Mouse (Mus musculus) intestine, embryonic 16.5 days (tissue): ENCODE measurements at regions not wholly inside any gene's neighbourhood (a gene's known extent, or its start where the extent isn't known, plus 50 kb on each side); places are given as distances from the start of the nearest gene placed in this dataset.

Experiments used
- ATAC-seq: fragments of 200-750 bp; cut with Nextera tagmentation; 2 replicates; pipeline ENCODE4 v1.8.0; 2017; ENCODE audit warnings: moderate TSS enrichment, moderate library complexity
- H3K27ac ChIP-seq: fragments of 300-500 bp; sonication (generic); 2 replicates; pipeline ENCODE4 v1.5.1; 2014; ENCODE audit warnings: mild to moderate bottlenecking, low read length
- H3K27me3 ChIP-seq: fragments of 300-500 bp; sonication (generic); replicated peaks from 2 replicates; pipeline ENCODE4 v1.6.1; 2014; ENCODE audit warnings: low read length, control low read depth, mixed read lengths; ENCODE audit not compliant: control insufficient read depth, insufficient read depth
- H3K36me3 ChIP-seq: fragments of 300-500 bp; sonication (generic); 2 replicates; pipeline ENCODE4 v1.6.1; 2014; ENCODE audit warnings: low read length, control low read depth; ENCODE audit not compliant: control insufficient read depth, insufficient read depth
- H3K4me1 ChIP-seq: fragments of 300-500 bp; sonication (generic); 2 replicates; pipeline ENCODE4 v1.6.1; 2014; ENCODE audit warnings: low read length, control low read depth, mixed read lengths; ENCODE audit not compliant: control insufficient read depth, insufficient read depth
- H3K4me2 ChIP-seq: fragments of 300-500 bp; sonication (generic); 2 replicates; pipeline ENCODE4 v1.6.1; 2014; ENCODE audit warnings: low read depth, low read length, control low read depth
- H3K4me3 ChIP-seq: fragments of 300-500 bp; sonication (generic); 2 replicates; pipeline ENCODE4 v1.5.1; 2014; ENCODE audit warnings: mild to moderate bottlenecking, low read length
- H3K9ac ChIP-seq: fragments of 300-500 bp; sonication (generic); 2 replicates; pipeline ENCODE4 v1.6.1; 2014; ENCODE audit warnings: low read depth, low read length
- H3K9me3 ChIP-seq: fragments of 300-500 bp; sonication (generic); 2 replicates; pipeline ENCODE4 v1.6.1; 2016; ENCODE audit warnings: low read length, control low read depth; ENCODE audit not compliant: control insufficient read depth
- WGBS: fragments of 180-500 bp; shearing (Covaris S2); extraction: QIAGEN DNeasy Blood & Tissue Kit; methylation state at CpG from one replicate; pipeline ENCODE4 v1.1.7; 2014; 5-methylcytosine and 5-hydroxymethylcytosine counted together

DNA sequence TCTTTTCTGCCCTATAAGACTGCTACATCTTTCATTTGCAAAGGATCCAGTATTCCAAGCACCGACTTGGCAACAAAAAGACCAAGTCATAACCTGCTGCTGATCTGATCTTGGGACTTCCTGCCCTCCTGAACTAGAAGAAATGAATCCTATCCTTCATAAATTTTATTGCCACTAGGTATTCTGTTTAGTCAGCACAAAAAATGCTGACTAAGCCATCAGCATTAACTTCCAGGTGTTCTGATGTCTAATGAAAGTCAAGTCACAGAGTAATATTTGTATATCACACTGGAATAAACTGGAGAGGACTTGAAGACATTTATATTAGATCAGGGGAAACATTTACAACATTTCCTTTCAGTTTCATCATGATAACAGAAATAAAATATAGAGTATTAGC lies 371.2 kb upstream of the Hnrnpa3 start:
- no peak for ATAC-seq
- WGBS: 83% methylated on average over 1 of the region's 1 CpGs
- H3K4me3 ChIP-seq: no peak overlapping the region
- no peak overlapping the region for H3K4me2 ChIP-seq
- H3K9me3 ChIP-seq: no peaks in the 10 kb centered on the region
- no peaks in the 10 kb centered on the region for H3K27me3 ChIP-seq
- no peak overlapping the region for H3K9ac ChIP-seq
- no peaks in the 10 kb centered on the region for H3K4me1 ChIP-seq
- no peaks in the 10 kb centered on the region for H3K36me3 ChIP-seq
- H3K27ac ChIP-seq: no peak overlapping the region

- no peak for ATAC-seq
- H3K4me3 ChIP-seq: no peak overlapping the region
Observed at GRCm38 (mm10) chr2:75291674-75292073, 367.4 kb upstream of the Hnrnpa3 start.

GRCm38 (mm10) chr2:75306821-75307220 lies 352.2 kb upstream of the Hnrnpa3 start:
- no peaks in the 10 kb centered on the region; the same call in 1 of the 2 replicates for H3K27me3 ChIP-seq
- H3K4me3 ChIP-seq: no peak overlapping the region
- H3K9ac ChIP-seq: no peak overlapping the region
- WGBS: 73% methylated on average over 3 of the region's 3 CpGs
- ATAC-seq: no peak
- H3K4me1 ChIP-seq: no peaks in the 10 kb centered on the region
- H3K9me3 ChIP-seq: no peaks in the 10 kb centered on the region
- no peak overlapping the region for H3K27ac ChIP-seq
- H3K4me2 ChIP-seq: no peak overlapping the region
- no peaks in the 10 kb centered on the region for H3K36me3 ChIP-seq

More at GRCm38 (mm10) chr2:75291674-75292073, 367.4 kb upstream of the Hnrnpa3 start:
- 83% methylated on average over 2 of the region's 2 CpGs for WGBS
- Histone ChIP-seq H3K27me3 (no peaks in the 10 kb centered on the region), H3K36me3 (no peaks in the 10 kb centered on the region), H3K4me2 (no peak overlapping the region), H3K9me3 (no peaks in the 10 kb centered on the region), H3K4me1 (no peaks in the 10 kb centered on the region), H3K9ac (no peak overlapping the region), H3K27ac (no peak overlapping the region)

- no peaks in the 10 kb centered on the region; the same call in 1 of the 2 replicates for H3K27me3 ChIP-seq
- H3K9me3 ChIP-seq: no peaks in the 10 kb centered on the region
- no peaks in the 10 kb centered on the region for H3K36me3 ChIP-seq
- WGBS: 67% methylated on average over 4 of the region's 4 CpGs
- no peak overlapping the region for H3K9ac ChIP-seq
- H3K27ac ChIP-seq: no peak overlapping the region
- ATAC-seq: no peak
- H3K4me1 ChIP-seq: no peaks in the 10 kb centered on the region
- no peak overlapping the region for H3K4me3 ChIP-seq
- H3K4me2 ChIP-seq: no peak overlapping the region
Observed at GRCm38 (mm10) chr2:75311191-75311590, 347.9 kb upstream of the Hnrnpa3 start.

GRCm38 (mm10) chr2:75312246-75312645 lies 346.8 kb upstream of the Hnrnpa3 start:
- Histone ChIP-seq H3K27me3 (no peaks in the 10 kb centered on the region; the same call in 1 of the 2 replicates), H3K9ac (no peak overlapping the region), H3K36me3 (no peaks in the 10 kb centered on the region), H3K27ac (no peak overlapping the region), H3K4me1 (no peaks in the 10 kb centered on the region), H3K4me3 (no peak overlapping the region), H3K9me3 (no peaks in the 10 kb centered on the region), H3K4me2 (no peak overlapping the region)
- ATAC-seq: no peak
- WGBS: 11% methylated on average over 7 of the region's 7 CpGs

GRCm38 (mm10) chr2:75315341-75315740 lies 343.7 kb upstream of the Hnrnpa3 start:
- Histone ChIP-seq H3K9me3 (no peaks in the 10 kb centered on the region), H3K4me1 (no peaks in the 10 kb centered on the region), H3K27me3 (no peaks in the 10 kb centered on the region; the same call in 1 of the 2 replicates), H3K36me3 (no peaks in the 10 kb centered on the region), H3K4me2 (no peak overlapping the region), H3K27ac (no peak overlapping the region), H3K9ac (no peak overlapping the region), H3K4me3 (no peak overlapping the region)
- no peak for ATAC-seq
- WGBS: 26% methylated on average over 7 of the region's 7 CpGs

GRCm38 (mm10) chr2:75318190-75318589 lies 340.9 kb upstream of the Hnrnpa3 start:
- Histone ChIP-seq H3K27me3 (no peaks in the 10 kb centered on the region), H3K4me3 (no peak overlapping the region), H3K36me3 (no peaks in the 10 kb centered on the region), H3K4me1 (no peaks in the 10 kb centered on the region), H3K9me3 (no peaks in the 10 kb centered on the region), H3K9ac (no peak overlapping the region), H3K4me2 (no peak overlapping the region), H3K27ac (no peak overlapping the region)
- WGBS: 63% methylated on average over 5 of the region's 5 CpGs
- ATAC-seq: no peak

DNA sequence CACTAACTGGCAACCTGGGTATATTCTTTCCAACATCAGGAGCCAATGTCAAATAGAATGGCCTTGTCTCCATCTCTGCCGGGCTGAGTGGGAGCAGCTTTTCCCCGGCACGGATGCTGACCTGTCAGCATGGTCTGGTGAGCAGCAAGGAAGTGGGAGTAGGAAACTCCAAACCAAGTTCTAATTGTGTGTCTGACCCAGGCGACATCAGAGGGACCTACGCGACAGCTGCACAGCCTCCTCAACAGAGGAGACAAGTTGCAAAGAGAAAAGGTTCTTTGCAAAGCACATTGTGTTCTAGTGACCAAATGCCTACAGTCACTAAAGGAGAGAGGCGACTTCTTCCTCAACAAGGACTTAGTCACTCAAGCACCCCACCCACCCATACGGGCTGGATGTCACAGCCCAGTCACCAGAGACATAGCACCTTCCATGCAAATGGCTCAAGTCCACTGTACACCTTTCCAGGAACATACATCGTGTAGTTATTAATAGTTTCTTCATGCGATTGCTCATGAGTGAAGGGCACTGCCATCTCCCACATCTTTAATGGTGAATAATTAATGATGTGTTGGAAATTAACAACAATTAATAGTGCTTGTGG lies 334.8 kb upstream of the Hnrnpa3 start:
- no peak overlapping the region for H3K4me2 ChIP-seq

DNA sequence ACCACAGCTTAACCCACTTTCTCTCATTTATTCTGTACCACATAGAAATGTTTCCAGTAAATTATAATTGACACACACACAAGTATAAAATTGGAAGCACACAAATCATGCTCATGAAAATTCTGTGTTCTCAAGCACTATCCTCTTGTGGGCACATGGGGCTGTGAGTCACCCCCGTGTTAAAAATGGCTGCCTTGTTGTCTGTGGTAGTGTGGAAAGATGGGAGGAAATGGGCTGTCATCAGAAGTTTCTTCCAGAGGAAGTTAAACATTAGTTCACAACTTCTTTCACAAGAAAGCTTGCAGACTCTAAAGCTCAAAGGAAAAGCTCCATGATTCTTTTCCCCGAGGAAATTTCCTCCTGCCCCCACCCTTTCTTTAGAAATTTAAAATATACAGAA lies 329.5 kb upstream of the Hnrnpa3 start:
- WGBS: 76% methylated on average over 2 of the region's 2 CpGs

More for the DNA sequence above, 334.8 kb upstream of the Hnrnpa3 start:
- no peaks in the 10 kb centered on the region for H3K36me3 ChIP-seq
- no peaks in the 10 kb centered on the region for H3K9me3 ChIP-seq
- H3K27me3 ChIP-seq: no peaks in the 10 kb centered on the region
- WGBS: 89% methylated on average over 10 of the region's 10 CpGs
- H3K9ac ChIP-seq: no peak overlapping the region
- no peak for ATAC-seq
- no peak overlapping the region for H3K4me3 ChIP-seq
- H3K4me1 ChIP-seq: no peaks in the 10 kb centered on the region
- H3K27ac ChIP-seq: no peak overlapping the region

GRCm38 (mm10) chr2:75341310-75341709 lies 317.8 kb upstream of the Hnrnpa3 start:
- Histone ChIP-seq H3K4me3 (no peak overlapping the region), H3K9ac (no peak overlapping the region), H3K27me3 (no peaks in the 10 kb centered on the region), H3K36me3 (no peaks in the 10 kb centered on the region), H3K4me1 (no peaks in the 10 kb centered on the region), H3K9me3 (no peaks in the 10 kb centered on the region), H3K27ac (no peak overlapping the region), H3K4me2 (no peak overlapping the region)
- no peak for ATAC-seq
- 48% methylated on average over 2 of the region's 2 CpGs for WGBS

More for the DNA sequence above, 329.5 kb upstream of the Hnrnpa3 start:
- Histone ChIP-seq H3K27ac (no peak overlapping the region), H3K27me3 (no peaks in the 10 kb centered on the region), H3K9me3 (no peaks in the 10 kb centered on the region), H3K4me3 (no peak overlapping the region), H3K9ac (no peak overlapping the region), H3K36me3 (no peaks in the 10 kb centered on the region), H3K4me1 (no peaks in the 10 kb centered on the region), H3K4me2 (no peak overlapping the region)
- ATAC-seq: no peak
